Mouse (Mus musculus) c-Kit-positive CD71-negative TER-119-negative erythroid progenitor cells, embryonic 14.5 days (primary cell): ENCODE measurements at regions not wholly inside any gene's neighbourhood (a gene's known extent, or its start where the extent isn't known, plus 50 kb on each side); places are given as distances from the start of the nearest gene placed in this dataset.

Experiments
- DNase-seq: peaks from one replicate; pipeline ENCODE4 v3.0.0-alpha.2; 2013; ENCODE audit warnings: low read depth

- DNase-seq = no peak
Measured at GRCm38 (mm10) chr3:104712711-104713110, 68.1 kb upstream of the Ppm1j start.

GRCm38 (mm10) chr3:104713836-104714631 is 66.8 kb upstream of the Ppm1j start:
- DNase-seq = peak; percentile 54

DNA sequence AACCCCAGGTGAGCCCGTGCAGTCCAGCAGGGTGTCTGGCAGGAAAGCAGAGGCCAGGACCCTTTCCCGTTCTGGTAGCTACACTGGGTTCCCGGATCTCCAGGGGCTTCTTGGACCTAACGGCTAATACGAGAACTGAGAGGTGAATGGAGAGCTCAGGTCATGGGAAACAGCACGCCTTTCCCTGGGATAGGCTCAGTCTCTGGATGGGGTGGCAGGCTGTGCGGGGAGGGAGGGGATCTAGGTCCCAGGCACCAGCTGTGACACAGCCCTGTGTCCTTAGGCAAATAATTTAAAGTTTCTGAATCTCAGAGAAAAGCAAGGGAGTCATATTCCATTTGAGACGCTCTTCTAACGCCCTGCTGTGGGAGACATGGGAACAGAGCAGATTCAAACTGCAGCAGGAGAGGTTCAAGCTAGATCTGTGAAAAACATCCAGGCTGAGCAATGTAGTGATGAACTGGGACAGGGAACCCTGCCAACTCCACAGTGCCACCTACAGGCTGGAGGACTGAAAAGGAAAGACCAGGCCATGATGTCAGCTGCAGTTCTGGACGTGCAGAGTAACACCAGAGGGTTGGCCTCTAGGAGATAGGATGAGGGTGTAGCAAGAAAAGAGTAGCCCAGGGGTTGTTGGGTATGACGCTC is 66.1 kb upstream of the Ppm1j start:
- DNase-seq = peak; percentile 79
